Mouse (Mus musculus) ES-E14 (cell line): ENCODE results near the gene Zfp322a. TPM values are rescaled to one million over a fixed set of nuclear protein-coding genes. Genes with fewer than 3 reads are reported as not detected.
A peak's percentile ranks its signal among the peaks of the same experiment; 100 is the strongest.
"Not testable (repeated sequence)": the region's sequence is repeated elsewhere in the genome, so short reads cannot be mapped to it uniquely, and the experiment has no call there.

Experiments
- DNase-seq: peaks from one replicate; pipeline ENCODE4 v3.0.0-alpha.2; 2013; ENCODE audit warnings: low read depth, low spot score
- H3K27ac ChIP-seq: 2 replicates; pipeline ENCODE4 v1.5.1; 2012; ENCODE audit warnings: low read depth, mild to moderate bottlenecking, low read length, moderate library complexity, mixed read lengths; ENCODE audit not compliant: poor library complexity, insufficient read depth, severe bottlenecking
- H3K36me3 ChIP-seq: 2 replicates; pipeline ENCODE4 v1.6.1; 2012; ENCODE audit warnings: mild to moderate bottlenecking, low read length, moderate library complexity, mixed read lengths; ENCODE audit not compliant: control insufficient read depth, poor library complexity, insufficient read depth, severe bottlenecking
- H3K4me1 ChIP-seq, 2 experiments: fragments of 150-350 bp in 1 of 2; sonication (generic) in 1 of 2; 2 replicates each; pipeline ENCODE4 v1.6.1; 2012; ENCODE audit warnings: low read length in 2 of 2, mild to moderate bottlenecking in 1 of 2, mixed read lengths in 1 of 2; ENCODE audit not compliant: control insufficient read depth in 2 of 2, insufficient read depth in 2 of 2, poor library complexity in 1 of 2
- H3K4me3 ChIP-seq, 2 experiments: fragments of 150-350 bp in 1 of 2; sonication (generic) in 1 of 2; 2 replicates each; pipeline ENCODE4 v1.5.1; 2012; ENCODE audit warnings: low read length in 2 of 2, low read depth in 1 of 2, mild to moderate bottlenecking in 1 of 2, mixed read lengths in 1 of 2; ENCODE audit not compliant: insufficient read depth in 1 of 2, poor library complexity in 1 of 2, severe bottlenecking in 1 of 2
- H3K9ac ChIP-seq: 2 replicates; pipeline ENCODE4 v1.6.1; 2012; ENCODE audit warnings: low read depth, mild to moderate bottlenecking, low read length, mixed read lengths; ENCODE audit not compliant: poor library complexity, insufficient read depth, severe bottlenecking
- H3K9me3 ChIP-seq: fragments of 150-350 bp; sonication (generic); 2 replicates; pipeline ENCODE4 v1.6.1; 2012; ENCODE audit warnings: low read depth, mild to moderate bottlenecking, low read length; ENCODE audit not compliant: control insufficient read depth, insufficient read depth
- CHD2 ChIP-seq: IDR thresholded peaks from 2 replicates; pipeline ENCODE4 v1.6.1; 2014; ENCODE audit warnings: mild to moderate bottlenecking, low read depth, low read length, inconsistent platforms
- HCFC1 ChIP-seq: IDR thresholded peaks from 2 replicates; pipeline ENCODE4 v1.6.1; 2012; ENCODE audit warnings: low read length, inconsistent platforms, borderline replicate concordance; ENCODE audit not compliant: insufficient read depth
- MAFK ChIP-seq: IDR thresholded peaks from 2 replicates; pipeline ENCODE4 v1.6.1; 2014; ENCODE audit warnings: mild to moderate bottlenecking, low read depth, low read length, inconsistent platforms; ENCODE audit not compliant: insufficient read depth
- ZC3H11A ChIP-seq: IDR thresholded peaks from 2 replicates; pipeline ENCODE4 v1.6.1; 2012; ENCODE audit warnings: low read depth, mild to moderate bottlenecking, inconsistent platforms, low read length, borderline replicate concordance
- ZNF384 ChIP-seq: IDR thresholded peaks from 2 replicates; pipeline ENCODE4 v1.6.1; 2012; ENCODE audit warnings: low read depth, low read length, inconsistent platforms
- in situ Hi-C, 2 experiments: fragments of 600-800 bp; cut with MboI; formaldehyde crosslinking; loops; one replicate each; pipeline ENCODE4 v1.15.1; 2025; ENCODE audit warnings: low sequenced_read_pairs in 2 of 2, inconsistent platforms in 1 of 2; ENCODE audit not compliant: unreplicated experiment in 2 of 2
- total RNA-seq: library from RNA; depleted of rRNA; stranded (reverse); fragments of 300-350 nt; gene quantifications from 2 replicates; pipeline ENCODE4 v1.2.3, GENCODE M21; 2012

Zfp322a gene
- total RNA-seq, 1 experiment, result 15.9 TPM

DNA sequence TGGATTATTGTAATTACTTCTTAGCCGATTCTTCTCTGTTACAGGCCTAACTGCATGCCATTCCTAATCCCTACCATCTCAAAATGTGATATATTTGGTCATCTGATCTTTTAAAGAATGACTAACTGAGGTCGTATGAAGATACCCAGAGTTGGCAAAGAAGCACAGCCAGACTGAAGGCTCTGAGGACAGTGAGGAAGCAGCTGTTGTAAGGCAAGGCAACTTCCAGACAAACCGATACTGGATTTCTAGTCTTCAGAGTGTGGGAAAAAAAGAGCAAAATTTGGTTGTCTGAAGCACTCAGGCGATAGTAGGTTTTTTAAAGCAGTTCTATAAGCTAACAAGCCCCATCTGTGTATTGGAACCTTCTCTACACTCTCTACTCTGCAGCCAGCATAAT, 7.5 kb downstream of the Zfp322a start:
- H3K27ac ChIP-seq, result no peak overlapping the region
- no peak overlapping the region for H3K4me3 ChIP-seq
- no peak overlapping the region for H3K9ac ChIP-seq
- H3K36me3 ChIP-seq, result peaks cover 5% of the 10 kb centered on the region
- H3K4me1 ChIP-seq, result no peaks in the 10 kb centered on the region
- in situ Hi-C loops, result no loop called here
- H3K9me3 ChIP-seq, result no peaks in the 10 kb centered on the region
- no peak for DNase-seq
- TF ChIP-seq HCFC1 (no peak), ZNF384 (no peak), MAFK (no peak), ZC3H11A (no peak), CHD2 (no peak)

DNA sequence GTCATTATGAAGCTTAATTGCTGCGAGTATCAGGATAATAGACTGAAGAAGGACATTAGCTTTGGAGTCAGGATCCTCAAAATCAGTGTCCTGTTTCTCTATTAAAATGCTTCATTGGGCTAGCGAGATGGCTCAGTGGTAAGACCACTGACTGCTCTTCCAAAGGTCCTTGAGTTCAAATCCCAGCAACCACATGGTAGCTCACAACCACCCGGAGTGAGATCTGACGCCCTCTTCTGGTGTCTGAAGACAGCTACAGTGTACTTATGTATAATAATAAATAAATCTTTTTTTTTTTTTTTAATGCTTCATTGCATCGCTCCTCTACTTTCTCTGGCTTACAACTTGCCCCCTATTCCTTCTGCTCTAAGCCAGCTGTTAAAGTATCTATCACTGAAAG, 14.5 kb downstream of the Zfp322a start:
- H3K27ac ChIP-seq, H3K9me3 ChIP-seq, H3K9ac ChIP-seq, H3K36me3 ChIP-seq, H3K4me1 ChIP-seq, DNase-seq, H3K4me3 ChIP-seq, in situ Hi-C loops: not testable (repeated sequence)
- 0 out of 2 replicates have a peak, but pooled peaks have one; percentile 23 for TF ChIP-seq ZNF384

DNA sequence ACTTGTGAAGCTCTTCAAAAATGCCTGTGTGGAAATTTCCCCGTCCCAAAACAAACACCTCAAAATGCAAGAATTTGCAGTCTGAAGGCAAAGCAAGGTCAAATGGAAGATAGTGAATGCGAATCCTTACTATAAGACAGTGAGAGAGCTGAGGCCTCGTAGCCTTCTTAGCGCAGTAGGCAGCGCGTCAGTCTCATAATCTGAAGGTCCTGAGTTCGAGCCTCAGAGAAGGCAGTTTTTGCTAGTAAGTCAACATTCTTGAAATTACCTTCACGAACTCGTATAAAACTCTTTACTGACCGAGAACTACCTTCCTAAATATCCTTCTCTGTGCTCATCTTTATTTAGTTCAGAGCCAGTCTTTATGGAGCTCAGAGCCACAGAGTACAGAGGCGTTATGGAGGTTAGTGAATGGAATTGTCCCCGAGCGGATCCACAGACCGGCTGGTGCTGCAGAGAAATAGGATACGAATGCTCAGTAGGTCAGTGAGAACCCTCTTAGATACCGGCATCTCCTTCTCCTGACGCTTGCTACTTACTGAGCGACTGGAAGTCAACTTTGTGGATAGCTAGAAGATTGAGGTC, 51.6 kb downstream of the Zfp322a start:
- Histone ChIP-seq H3K4me3 (peak overlapping the region; percentile 31 to 37), H3K27ac (no peak overlapping the region), H3K9ac (no peak overlapping the region), H3K36me3 (no peaks in the 10 kb centered on the region), H3K9me3 (no peaks in the 10 kb centered on the region), H3K4me1 (peaks cover 0 to 4% of the 10 kb centered on the region in 2 experiments; a peak in 1 of 4 replicates)
- in situ Hi-C loops, result loop anchor here (25.0 kb wide), 2 partner anchors 195 to 1405 kb away; no protein-coding TSS in a partner anchor
- peak; percentile 76 for DNase-seq
- TF ChIP-seq ZNF384 (no peak), MAFK (peak; percentile 48; the same call in 1 of the 2 replicates)

DNA sequence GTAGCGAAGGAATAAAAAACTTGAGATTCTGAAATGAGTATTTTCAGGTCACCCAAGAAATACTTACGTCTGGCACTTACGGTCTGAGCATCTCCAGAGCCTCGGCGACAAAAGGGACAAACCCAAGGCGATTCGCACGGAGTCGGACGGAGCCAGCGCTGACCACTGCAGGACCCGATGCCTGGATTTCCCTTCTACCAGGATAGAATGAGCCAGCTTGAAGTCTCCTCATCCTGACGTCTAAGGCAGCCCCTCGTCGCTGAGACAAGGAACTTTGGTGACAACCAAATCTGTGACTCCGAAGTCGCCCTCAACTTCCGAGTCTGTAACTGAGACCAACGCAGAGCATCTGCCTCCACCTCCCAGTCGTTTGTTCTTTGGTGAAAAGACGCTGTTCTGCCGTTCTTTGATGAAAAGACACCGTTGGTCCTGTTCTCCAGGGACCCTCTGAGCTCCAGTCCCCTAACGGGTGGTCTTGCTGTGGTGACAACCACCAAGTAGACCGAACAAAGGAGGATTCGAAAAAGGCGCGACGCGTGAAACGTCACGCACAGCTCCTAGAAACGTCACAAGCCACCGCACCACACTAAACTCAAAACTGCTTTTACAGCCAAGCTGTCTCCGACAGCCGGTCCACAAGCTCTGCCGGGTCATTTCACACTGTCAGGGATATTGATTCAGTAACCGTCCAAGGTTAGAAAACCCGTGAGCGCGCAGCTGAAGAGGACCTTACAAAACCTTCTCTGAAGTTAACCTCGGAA, 55.9 kb downstream of the Zfp322a start:
- no peak for DNase-seq
- Histone ChIP-seq H3K9ac (no peak overlapping the region), H3K36me3 (no peaks in the 10 kb centered on the region), H3K4me3 (peak overlapping the region; percentile 25 to 35; a peak in 2 of 4 replicates), H3K4me1 (peaks cover 0 to 4% of the 10 kb centered on the region in 2 experiments; a peak in 2 of 4 replicates), H3K27ac (no peak overlapping the region), H3K9me3 (no peaks in the 10 kb centered on the region)
- TF ChIP-seq ZNF384, result no peak
- TF ChIP-seq HCFC1, result no peak
- no peak for TF ChIP-seq ZC3H11A
- TF ChIP-seq CHD2, result no peak
- TF ChIP-seq MAFK, result no peak
- in situ Hi-C loops, result loop anchor here (25.0 kb wide), 2 partner anchors 199 to 1401 kb away; no protein-coding TSS in a partner anchor
